Mouse (Mus musculus) heart, postnatal 0 days (tissue): ENCODE measurements around the gene Hc. TPM values are rescaled to one million over a fixed set of nuclear protein-coding genes. Genes with fewer than 3 reads are reported as not detected.

Experiments
- ATAC-seq: fragments of 200-750 bp; cut with Nextera tagmentation; 2 replicates; pipeline ENCODE4 v1.8.0; 2017; ENCODE audit warnings: low read depth, moderate number of reproducible peaks, moderate library complexity; ENCODE audit not compliant: insufficient read depth
- DNase-seq: peaks from one replicate; pipeline ENCODE4 v3.0.0-alpha.2; 2016; ENCODE audit warnings: low spot score
- H3K27ac ChIP-seq: fragments of 300-500 bp; sonication (generic); 2 replicates; pipeline ENCODE4 v1.5.1; 2014; ENCODE audit warnings: low read depth, mild to moderate bottlenecking
- H3K27me3 ChIP-seq: fragments of 300-500 bp; sonication (generic); 2 replicates; pipeline ENCODE4 v1.6.1; 2014; ENCODE audit warnings: low read length, mixed read lengths; ENCODE audit not compliant: control insufficient read depth, insufficient read depth
- H3K36me3 ChIP-seq: fragments of 300-500 bp; sonication (generic); replicated peaks from 2 replicates; pipeline ENCODE4 v1.6.1; 2014; ENCODE audit warnings: low read length, mixed read lengths; ENCODE audit not compliant: control insufficient read depth, insufficient read depth
- H3K4me1 ChIP-seq: fragments of 300-500 bp; sonication (generic); 2 replicates; pipeline ENCODE4 v1.6.1; 2014; ENCODE audit warnings: antibody characterized with exemption; ENCODE audit not compliant: control insufficient read depth, insufficient read depth
- H3K4me2 ChIP-seq: fragments of 300-500 bp; sonication (generic); 2 replicates; pipeline ENCODE4 v1.6.1; 2014; ENCODE audit warnings: low read depth, mild to moderate bottlenecking, low read length, moderate library complexity
- H3K4me3 ChIP-seq: fragments of 300-500 bp; sonication (generic); 2 replicates; pipeline ENCODE4 v1.5.1; 2014; ENCODE audit warnings: low read depth, low read length
- H3K9ac ChIP-seq: fragments of 300-500 bp; sonication (generic); replicated peaks from 2 replicates; pipeline ENCODE4 v1.6.1; 2014; ENCODE audit warnings: low read depth, low read length, mixed read lengths
- H3K9me3 ChIP-seq: fragments of 300-500 bp; sonication (generic); replicated peaks from 2 replicates; pipeline ENCODE4 v1.6.1; 2016; ENCODE audit warnings: low read length; ENCODE audit not compliant: control insufficient read depth
- CTCF ChIP-seq: IDR thresholded peaks from 2 replicates; pipeline ENCODE4 v1.5.1; 2016; ENCODE audit warnings: antibody characterized with exemption, control low read depth, low read depth
- EP300 ChIP-seq: IDR thresholded peaks from 2 replicates; pipeline ENCODE4 v1.6.1; 2016; ENCODE audit warnings: antibody characterized with exemption, low read depth
- WGBS: fragments of 180-500 bp; shearing (Covaris S2); extraction: QIAGEN DNeasy Blood & Tissue Kit; methylation state at CpG from one replicate; pipeline ENCODE4 v1.1.7; 2014; 5-methylcytosine and 5-hydroxymethylcytosine counted together
- polyA plus RNA-seq: library from polyadenylated mRNA; unstranded; fragments of >200 nt; fragmentation: Nextera tagmentation; extraction: Ambion mirVana; gene quantifications from 2 replicates; pipeline ENCODE4 v1.2.1, GENCODE M21; 2015
- total RNA-seq: library from RNA; depleted of rRNA; stranded (reverse); fragments of >200 nt; gene quantifications from 2 replicates; pipeline ENCODE4 v1.2.3, GENCODE M21; 2014; ENCODE audit warnings: low replicate concordance

The Hc gene
- total and polyA plus RNA-seq, 2 experiments from 2014 or later: 0.04 to 0.12 TPM

DNA sequence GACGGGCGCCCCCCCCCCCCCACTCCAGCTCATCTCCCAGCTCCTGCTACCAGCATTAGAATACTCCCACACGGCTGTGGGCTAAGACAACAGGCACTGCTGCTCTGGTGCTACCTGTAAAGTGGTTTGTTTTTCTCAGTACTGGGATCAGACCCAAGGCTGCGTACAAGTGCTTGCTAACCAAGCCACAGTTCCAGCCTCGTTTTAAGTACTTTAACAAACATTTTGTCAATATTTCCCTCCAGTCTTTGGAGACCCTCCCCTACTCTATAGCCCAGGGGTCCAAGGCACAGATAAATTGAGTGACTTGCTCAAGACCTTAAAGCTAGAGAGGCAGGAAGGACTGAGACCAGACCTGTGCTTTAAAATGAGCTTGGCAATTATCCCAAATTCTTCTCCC, 100.8 kb downstream of the Hc start:
- 76% methylated on average over 5 of the region's 5 CpGs for WGBS
- no peak overlapping the region for H3K9ac ChIP-seq
- no peaks in the 10 kb centered on the region for H3K9me3 ChIP-seq
- H3K27me3 ChIP-seq: 0 out of 2 replicates have a peak, but pooled peaks cover 3% of the 10 kb centered on the region
- no peak for TF ChIP-seq CTCF
- no peak for TF ChIP-seq EP300
- H3K4me1 ChIP-seq: peaks cover 8% of the 10 kb centered on the region
- H3K4me3 ChIP-seq: no peak overlapping the region
- no peaks in the 10 kb centered on the region for H3K36me3 ChIP-seq
- ATAC-seq (no peak), DNase-seq (no peak)
- no peak overlapping the region for H3K27ac ChIP-seq
- no peak overlapping the region for H3K4me2 ChIP-seq

DNA sequence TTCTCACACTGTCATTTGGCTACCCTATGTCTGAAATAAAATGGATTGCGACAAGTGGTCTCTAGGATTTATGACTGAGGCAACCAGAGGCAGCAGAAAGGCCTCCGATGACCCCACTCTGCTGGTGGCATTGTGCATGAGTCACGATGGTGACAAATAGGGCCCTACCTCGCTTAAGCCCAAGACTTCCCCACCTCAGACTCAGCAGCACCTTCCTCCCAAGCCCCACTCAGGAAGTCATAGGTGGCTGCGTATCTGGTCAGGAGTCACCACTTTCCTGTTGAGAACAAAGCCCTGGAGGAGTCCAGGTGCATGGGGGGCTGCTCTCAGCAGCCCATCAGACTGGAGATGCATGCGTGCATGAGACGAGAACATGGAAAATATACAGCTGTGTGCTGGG, 102.7 kb downstream of the Hc start:
- H3K27ac ChIP-seq: no peak overlapping the region
- 77% methylated on average over 7 of the region's 7 CpGs for WGBS
- no peaks in the 10 kb centered on the region for H3K36me3 ChIP-seq
- DNase-seq (no peak), ATAC-seq (no peak)
- TF ChIP-seq CTCF (no peak), EP300 (no peak)
- no peak overlapping the region for H3K9ac ChIP-seq
- no peak overlapping the region for H3K4me3 ChIP-seq
- no peak overlapping the region for H3K4me2 ChIP-seq
- H3K9me3 ChIP-seq: no peaks in the 10 kb centered on the region
- peaks cover 8% of the 10 kb centered on the region for H3K4me1 ChIP-seq
- H3K27me3 ChIP-seq: 0 out of 2 replicates have a peak, but pooled peaks cover 3% of the 10 kb centered on the region

DNA sequence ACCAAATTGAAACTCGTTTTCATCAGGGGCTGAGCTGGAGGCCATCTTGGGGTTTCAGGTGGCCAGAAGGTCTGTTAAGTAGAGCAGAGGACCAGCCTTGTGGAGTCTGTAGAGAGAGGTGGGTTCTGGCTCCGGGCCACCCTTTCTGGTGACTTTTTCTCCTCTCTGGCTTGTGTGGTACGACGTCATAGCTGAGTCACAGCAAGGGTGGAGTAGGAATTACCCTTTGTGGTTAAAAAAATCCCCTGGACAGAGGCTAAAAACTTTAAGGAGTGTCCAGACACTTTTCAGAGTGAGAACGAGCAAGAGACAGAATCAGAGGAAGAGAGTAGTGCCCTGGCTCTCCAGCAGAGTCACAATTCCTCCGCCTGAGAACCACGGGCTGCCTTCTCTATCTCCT, 103.2 kb downstream of the Hc start:
- no peak for ATAC-seq
- 63% methylated on average over 7 of the region's 7 CpGs for WGBS
- 0 out of 2 replicates have a peak, but pooled peaks cover 3% of the 10 kb centered on the region for H3K27me3 ChIP-seq

DNA sequence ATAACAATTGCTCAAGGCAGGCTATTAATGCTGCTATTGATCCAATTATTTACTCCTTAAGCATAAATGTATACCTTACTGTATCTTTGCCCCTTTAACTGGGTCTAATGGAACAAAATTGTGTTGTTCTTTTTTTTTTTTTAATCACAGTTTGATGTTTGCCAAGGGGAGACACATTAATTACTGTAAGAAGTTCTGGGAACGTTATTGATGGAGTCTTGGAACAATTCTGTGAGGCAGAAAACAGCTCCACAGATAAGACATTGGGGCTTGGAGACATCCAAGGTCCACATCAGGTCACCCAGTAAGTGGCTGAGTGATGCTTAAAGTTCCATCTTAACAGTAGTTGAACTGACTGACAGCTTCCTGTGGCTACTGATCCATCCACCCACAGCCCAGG, 103.8 kb downstream of the Hc start:
- TF ChIP-seq EP300 (no peak), CTCF (no peak)
- Histone ChIP-seq H3K4me3 (no peak overlapping the region), H3K4me1 (peaks cover 8% of the 10 kb centered on the region), H3K9me3 (no peaks in the 10 kb centered on the region), H3K4me2 (no peak overlapping the region), H3K9ac (no peak overlapping the region), H3K27ac (no peak overlapping the region), H3K36me3 (no peaks in the 10 kb centered on the region), H3K27me3 (0 out of 2 replicates have a peak, but pooled peaks cover 3% of the 10 kb centered on the region)
- DNase-seq: no peak
- no peak for ATAC-seq
- 65% methylated on average over 1 of the region's 1 CpGs for WGBS

More for the DNA sequence above, 103.2 kb downstream of the Hc start:
- Histone ChIP-seq H3K4me3 (no peak overlapping the region), H3K9ac (no peak overlapping the region), H3K36me3 (no peaks in the 10 kb centered on the region), H3K4me2 (no peak overlapping the region), H3K27ac (no peak overlapping the region), H3K9me3 (no peaks in the 10 kb centered on the region), H3K4me1 (peaks cover 8% of the 10 kb centered on the region)
- TF ChIP-seq EP300 (no peak), CTCF (no peak)
- DNase-seq: no peak

DNA sequence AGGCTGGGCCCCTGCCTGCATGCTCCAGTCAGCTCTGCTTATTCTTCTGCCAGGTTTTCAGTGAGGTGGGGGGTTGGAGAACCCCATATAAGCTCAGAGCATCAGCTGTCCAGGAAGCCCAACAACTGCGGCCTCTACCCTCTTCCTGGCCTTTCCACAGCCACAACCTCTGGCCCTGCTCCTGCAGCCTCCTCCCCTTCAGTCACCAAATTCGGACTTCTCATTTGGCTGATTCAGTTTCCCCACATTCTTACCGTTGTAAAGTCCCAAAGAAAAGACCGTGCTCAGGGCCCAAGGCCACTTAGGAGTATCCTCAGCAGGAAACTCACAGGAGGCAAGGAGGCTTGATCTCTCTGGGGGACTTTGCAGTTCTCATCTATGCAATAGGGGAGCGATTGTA, 104.3 kb downstream of the Hc start:
- peaks cover 8% of the 10 kb centered on the region for H3K4me1 ChIP-seq
- 0 out of 2 replicates have a peak, but pooled peaks cover 3% of the 10 kb centered on the region for H3K27me3 ChIP-seq
- no peak for DNase-seq
- no peak overlapping the region for H3K9ac ChIP-seq
- no peak overlapping the region for H3K4me3 ChIP-seq
- 56% methylated on average over 5 of the region's 5 CpGs for WGBS
- no peak overlapping the region for H3K27ac ChIP-seq
- TF ChIP-seq EP300: no peak
- H3K4me2 ChIP-seq: no peak overlapping the region
- H3K36me3 ChIP-seq: no peaks in the 10 kb centered on the region
- no peaks in the 10 kb centered on the region for H3K9me3 ChIP-seq
- ATAC-seq: no peak

DNA sequence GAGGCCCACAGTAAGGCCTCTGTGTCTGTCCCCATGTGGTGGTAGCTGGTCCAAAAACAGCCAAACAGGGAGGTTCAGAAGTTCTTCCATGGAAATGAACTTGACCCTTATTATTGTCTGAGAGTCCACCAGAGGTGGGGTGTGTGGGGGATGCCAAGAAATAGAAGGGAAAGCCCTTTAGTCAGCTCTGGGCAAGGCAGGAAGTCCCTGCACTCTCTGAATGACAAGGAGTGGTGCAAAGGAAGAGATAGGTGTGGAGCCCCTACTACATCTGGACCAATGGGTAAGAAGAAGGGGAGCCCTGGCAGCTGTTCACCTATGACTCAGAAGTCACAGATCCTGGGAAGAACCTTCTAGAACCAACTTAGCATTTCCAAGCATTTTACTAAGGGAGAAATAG, 106.9 kb downstream of the Hc start:
- DNase-seq (peak; percentile 26), ATAC-seq (peak; percentile 30; the same call in 1 of the 2 replicates)
- TF ChIP-seq EP300 (no peak), CTCF (no peak)
- H3K27me3 ChIP-seq: 0 out of 2 replicates have a peak, but pooled peaks cover 3% of the 10 kb centered on the region
- no peaks in the 10 kb centered on the region for H3K9me3 ChIP-seq
- H3K4me1 ChIP-seq: no peaks in the 10 kb centered on the region; the same call in 1 of the 2 replicates
- no peak overlapping the region for H3K4me3 ChIP-seq
- no peaks in the 10 kb centered on the region for H3K36me3 ChIP-seq
- no peak overlapping the region for H3K9ac ChIP-seq
- no peak overlapping the region for H3K4me2 ChIP-seq
- H3K27ac ChIP-seq: no peak overlapping the region
